Mouse (Mus musculus) frontal cortex, postnatal 36 days (tissue): ENCODE data around the gene Maml3.

ENCODE experiments used
- DNase-seq, 2 experiments: peaks; one replicate each; pipeline ENCODE4 v3.0.0; 2022; ENCODE audit warnings: low spot score in 2 of 2

Gene Maml3

GRCm38 (mm10) chr3:51788591-51789339, 316.1 kb downstream of the Maml3 start:
- DNase-seq = peak; percentile 62 to 66

- DNase-seq = no peak
These were observed 316.9 kb downstream of the Maml3 start for GRCm38 (mm10) chr3:51787945-51788344.

- no peak for DNase-seq
These were observed 319.1 kb downstream of the Maml3 start for GRCm38 (mm10) chr3:51785796-51786195.

- DNase-seq = no peak
These were observed 322.7 kb downstream of the Maml3 start for GRCm38 (mm10) chr3:51782191-51782590.

GRCm38 (mm10) chr3:51778738-51779592, 325.9 kb downstream of the Maml3 start:
- DNase-seq = no peak

- no peak for DNase-seq
These were observed 326.7 kb downstream of the Maml3 start for GRCm38 (mm10) chr3:51778179-51778578.

GRCm38 (mm10) chr3:51776018-51776611, 328.8 kb downstream of the Maml3 start:
- DNase-seq = no peak

GRCm38 (mm10) chr3:51773587-51773986, 331.3 kb downstream of the Maml3 start:
- no peak for DNase-seq

- DNase-seq = no peak
These were observed 332.8 kb downstream of the Maml3 start for GRCm38 (mm10) chr3:51771839-51772630.

GRCm38 (mm10) chr3:51769196-51769595, 335.7 kb downstream of the Maml3 start:
- no peak for DNase-seq

GRCm38 (mm10) chr3:51765220-51765923, 339.5 kb downstream of the Maml3 start:
- DNase-seq = no peak

- DNase-seq = no peak
These were observed 340.7 kb downstream of the Maml3 start for GRCm38 (mm10) chr3:51764175-51764574.

- DNase-seq = no peak
These were observed 342.0 kb downstream of the Maml3 start for GRCm38 (mm10) chr3:51762900-51763299.

- no peak for DNase-seq
These were observed 345.3 kb downstream of the Maml3 start for GRCm38 (mm10) chr3:51759534-51759933.

- DNase-seq = no peak
These were observed 347.8 kb downstream of the Maml3 start for GRCm38 (mm10) chr3:51757032-51757431.

GRCm38 (mm10) chr3:51756283-51756682, 348.6 kb downstream of the Maml3 start:
- DNase-seq = no peak

GRCm38 (mm10) chr3:51753262-51753661, 351.6 kb downstream of the Maml3 start:
- DNase-seq = no peak

GRCm38 (mm10) chr3:51751440-51751839, 353.4 kb downstream of the Maml3 start:
- DNase-seq = no peak

- peak; percentile 28 to 30 for DNase-seq
These were observed 354.9 kb downstream of the Maml3 start for GRCm38 (mm10) chr3:51749812-51750481.

- no peak for DNase-seq
These were observed 355.5 kb downstream of the Maml3 start for GRCm38 (mm10) chr3:51749421-51749811.
